Mouse (Mus musculus) layer of hippocampus, postnatal 25 days (tissue): ENCODE measurements around the gene Dcaf17. TPM values are rescaled to one million over a fixed set of nuclear protein-coding genes. Genes with fewer than 3 reads are reported as not detected.
A peak's percentile ranks its signal among the peaks of the same experiment; 100 is the strongest.

Experiments
- DNase-seq, 2 experiments: peaks; one replicate each; pipeline ENCODE4 v3.0.0; 2022; ENCODE audit warnings: mixed read lengths in 2 of 2, low spot score in 1 of 2; ENCODE audit errors: extremely low spot score in 1 of 2
- total RNA-seq, 2 experiments: library from RNA; stranded (reverse); gene quantifications; 2 replicates each; pipeline ENCODE4 v1.2.3; 2021

Dcaf17 gene
- total RNA-seq, result 10 to 100 TPM; 10.9 to 13.6 TPM

GRCm38 (mm10) chr2:71055300-71056114 lies at the start of gene Dcaf17, which contains the start of gene Mettl8:
Gene Dcaf17 (plus strand): TSS chr2:71055328.
Gene Mettl8 (minus strand): TSS chr2:71055583.
- peak; percentile 79 to 85 for DNase-seq

DNA sequence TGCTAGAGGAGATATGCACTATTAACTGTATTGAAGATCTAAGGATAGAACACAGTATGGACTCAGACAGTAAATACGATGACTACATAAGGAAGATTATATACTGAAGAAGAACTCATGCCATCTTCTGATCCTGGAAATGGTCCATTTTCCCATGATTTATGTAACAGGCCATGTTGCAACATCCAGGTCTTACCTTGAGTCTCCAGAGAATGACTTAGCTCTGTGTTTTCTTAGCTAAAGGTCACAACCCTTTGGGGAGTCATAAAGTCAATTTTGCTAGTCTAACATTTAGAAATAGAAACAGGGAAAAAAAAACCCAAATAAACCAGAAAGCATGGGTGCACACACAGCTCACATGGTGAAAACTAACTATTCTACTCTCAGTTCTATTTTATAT lies 43.3 kb upstream of the Dcaf17 start:
- no peak for DNase-seq

GRCm38 (mm10) chr2:71013521-71013920 lies 41.6 kb upstream of the Dcaf17 start:
- DNase-seq, result no peak

GRCm38 (mm10) chr2:71019277-71019676 lies 35.9 kb upstream of the Dcaf17 start:
- DNase-seq, result no peak

- no peak for DNase-seq
These were observed 35.3 kb upstream of the Dcaf17 start for GRCm38 (mm10) chr2:71019704-71020375.

DNA sequence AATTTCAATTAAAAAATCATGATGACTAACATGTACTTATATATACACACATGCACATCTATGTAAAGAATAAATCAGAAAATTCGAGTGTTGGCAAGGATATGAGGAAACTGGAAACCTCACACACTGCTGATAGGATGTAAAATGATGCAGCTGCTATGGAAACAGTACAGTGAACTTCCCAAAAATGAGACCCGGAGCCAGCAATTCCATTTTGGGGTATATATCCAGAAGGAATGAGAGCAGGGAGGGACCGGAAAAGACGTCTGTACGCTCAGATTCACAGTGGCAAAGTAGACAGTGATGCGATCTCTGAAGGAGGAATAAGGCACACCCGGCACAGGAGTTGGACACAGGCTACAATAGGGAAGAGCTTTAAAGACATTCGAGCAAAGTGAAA lies 34.5 kb upstream of the Dcaf17 start:
- no peak for DNase-seq

DNA sequence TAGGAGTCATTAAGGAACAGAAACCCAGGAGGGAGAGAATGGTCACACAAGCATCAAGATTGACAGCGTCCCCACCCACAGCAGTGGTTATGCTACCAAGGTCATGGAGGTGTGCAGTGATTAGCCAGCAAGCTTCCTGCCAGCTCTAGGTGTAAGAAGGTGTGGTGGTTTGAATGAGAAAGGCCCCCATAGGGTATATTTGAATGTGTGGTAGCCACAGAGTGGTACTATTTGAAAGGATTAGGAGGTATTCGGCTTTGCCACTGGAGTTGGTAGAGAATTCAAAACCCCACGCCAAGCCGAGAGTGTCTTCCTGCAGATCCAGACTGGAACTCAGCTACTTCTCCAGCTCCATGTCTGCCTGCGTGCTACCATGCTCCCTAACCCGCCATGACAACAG lies 32.1 kb upstream of the Dcaf17 start:
- no peak for DNase-seq

DNA sequence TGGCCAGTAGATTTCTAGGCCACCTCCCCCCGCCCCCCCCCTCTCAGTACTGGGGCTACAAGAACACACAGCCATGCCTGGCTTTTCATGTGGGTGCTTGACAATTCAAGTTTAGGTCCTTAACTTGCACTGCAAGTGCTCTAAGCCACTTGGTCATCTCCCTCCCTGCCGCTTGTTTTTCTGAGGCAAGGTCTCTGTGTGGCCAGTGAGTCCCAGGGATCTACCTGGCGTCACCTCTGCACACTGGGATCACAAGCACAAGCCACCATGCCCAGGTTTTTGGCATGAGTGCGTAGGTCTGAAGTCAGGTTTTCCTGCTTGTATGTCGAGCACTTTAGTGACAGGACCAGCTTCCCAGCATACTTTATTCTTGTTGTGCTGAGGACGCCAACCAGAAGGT lies 31.1 kb upstream of the Dcaf17 start:
- DNase-seq, result no peak

- DNase-seq, result no peak
These were observed 29.4 kb upstream of the Dcaf17 start for GRCm38 (mm10) chr2:71025576-71026315.

- no peak for DNase-seq
These were observed 28.3 kb upstream of the Dcaf17 start for GRCm38 (mm10) chr2:71026787-71027186.

DNA sequence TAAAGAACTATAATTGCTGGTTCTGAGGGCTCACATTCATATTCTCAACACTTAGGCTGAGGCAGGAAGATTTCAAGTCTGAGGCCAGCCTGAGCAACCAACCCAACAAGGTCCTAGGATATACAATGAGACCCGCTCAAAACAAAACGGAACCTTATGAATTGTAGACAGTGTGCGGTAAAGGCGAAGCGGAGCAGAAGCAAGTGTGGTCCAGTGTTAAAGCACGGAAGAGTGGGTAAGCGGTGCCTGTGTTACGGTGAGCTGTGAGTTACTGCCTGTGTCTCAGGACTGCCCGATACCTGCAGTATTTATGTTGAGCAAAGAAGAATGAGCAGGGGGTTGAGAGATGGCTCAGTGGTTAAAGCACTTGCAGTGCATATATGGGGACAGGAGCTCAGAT lies 27.5 kb upstream of the Dcaf17 start:
- no peak for DNase-seq

- no peak for DNase-seq
These were observed 24.5 kb upstream of the Dcaf17 start for GRCm38 (mm10) chr2:71030663-71031062.

DNA sequence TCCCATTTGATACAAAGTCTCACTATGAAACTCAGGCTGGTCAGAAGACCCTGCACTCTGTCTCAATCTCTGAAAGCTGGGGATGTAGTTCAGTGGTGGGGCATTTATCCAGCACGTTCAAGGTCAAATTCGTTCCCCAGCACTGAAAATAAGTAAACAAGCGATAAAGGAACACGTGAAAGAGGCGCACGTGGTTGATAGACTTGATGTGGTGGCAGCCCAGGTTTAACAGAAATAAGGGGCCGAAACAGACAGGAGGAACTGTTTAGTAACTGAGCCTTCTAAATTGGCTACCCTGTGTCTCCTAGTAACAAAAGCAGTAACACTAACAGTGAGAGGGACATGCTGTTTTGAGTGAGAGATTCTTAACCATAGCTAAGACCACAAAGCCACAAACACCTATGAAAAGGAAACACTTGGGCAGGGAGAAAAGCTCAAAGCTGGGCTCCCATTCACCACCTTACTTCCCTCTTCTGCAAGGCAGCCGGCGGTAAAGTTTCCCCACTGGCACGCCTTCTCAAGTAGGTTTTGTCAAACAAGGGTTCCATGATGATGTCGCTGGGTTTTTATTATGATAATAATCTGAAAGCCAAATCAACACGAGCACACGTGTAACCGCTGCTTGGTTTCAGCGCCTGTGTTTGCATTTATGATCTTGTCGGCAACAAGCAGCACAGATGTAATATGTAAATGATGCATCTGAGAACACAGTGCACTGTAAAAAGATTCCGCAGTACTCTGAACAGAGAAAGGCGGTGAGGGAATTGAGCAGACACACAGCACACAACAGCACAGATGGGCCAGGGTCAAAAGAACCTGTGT lies 22.9 kb upstream of the Dcaf17 start:
- no peak for DNase-seq

GRCm38 (mm10) chr2:71033014-71033413 lies 22.1 kb upstream of the Dcaf17 start:
- DNase-seq, result no peak

- DNase-seq, result no peak
These were observed 21.1 kb upstream of the Dcaf17 start for GRCm38 (mm10) chr2:71033987-71034386.

GRCm38 (mm10) chr2:71037447-71037846 lies 17.7 kb upstream of the Dcaf17 start:
- DNase-seq, result no peak

GRCm38 (mm10) chr2:71039522-71040121 lies 15.5 kb upstream of the Dcaf17 start:
- DNase-seq, result peak; percentile 60 to 90

GRCm38 (mm10) chr2:71046151-71046550 lies 9.0 kb upstream of the Dcaf17 start:
- no peak for DNase-seq

GRCm38 (mm10) chr2:71046751-71047320 lies 8.3 kb upstream of the Dcaf17 start:
- no peak for DNase-seq

GRCm38 (mm10) chr2:71048896-71049295 lies 6.2 kb upstream of the Dcaf17 start:
- no peak for DNase-seq
